Mouse (Mus musculus): Measurements from ENCODE around the gene BC052040. TPM values are rescaled to one million over a fixed set of nuclear protein-coding genes. Genes with fewer than 3 reads are reported as not detected.
A peak's percentile ranks its signal among the peaks of the same experiment; 100 is the strongest.

Gene BC052040
- total RNA-seq, 2 experiments from 2014 or later: 4.7 to 5.3 TPM

DNA sequence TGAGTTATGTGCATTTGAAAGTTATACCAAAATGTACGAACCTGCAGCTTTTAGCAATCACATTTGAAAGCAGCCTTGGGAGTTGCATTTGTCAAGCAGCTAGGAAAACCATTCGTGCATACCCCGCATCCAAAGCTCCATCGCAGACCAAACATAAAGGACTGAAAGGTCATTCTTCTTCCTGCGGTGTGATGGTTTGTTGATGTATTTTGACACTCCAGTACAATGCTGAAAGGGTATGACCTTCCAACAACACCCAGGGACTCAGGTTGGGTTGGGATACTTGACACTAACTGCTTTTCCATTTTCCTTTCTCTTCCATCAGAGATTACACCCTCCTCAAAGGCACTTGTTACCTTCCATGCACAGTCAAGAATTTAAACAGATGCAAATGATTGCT lies 121.1 kb downstream of the BC052040 start:
- DNase-seq: no peak

- no peak for DNase-seq
Observed at GRCm38 (mm10) chr2:115717535-115717934, 136.0 kb downstream of the BC052040 start.

- DNase-seq: no peak
Observed at GRCm38 (mm10) chr2:115717980-115718379, 136.5 kb downstream of the BC052040 start.

DNA sequence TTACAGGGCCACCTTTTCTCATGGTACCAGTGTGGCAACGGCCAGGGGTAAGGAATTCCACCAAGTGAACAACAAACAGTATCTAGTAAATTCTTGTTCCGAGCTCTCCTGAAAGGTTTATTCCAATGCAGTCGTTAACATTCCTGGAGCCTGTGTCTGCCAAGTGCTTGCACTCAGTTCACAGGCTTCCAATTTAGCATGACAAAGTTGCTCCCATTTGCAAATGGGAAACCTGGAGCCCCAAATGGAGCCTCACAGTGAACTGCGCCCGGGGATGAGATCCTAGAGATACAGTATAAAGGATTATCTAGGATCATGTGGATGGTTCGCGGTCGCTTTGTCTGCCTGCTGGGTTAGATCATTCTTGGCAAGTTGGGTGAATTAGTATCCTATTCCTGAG lies 141.9 kb downstream of the BC052040 start:
- no peak for DNase-seq

DNA sequence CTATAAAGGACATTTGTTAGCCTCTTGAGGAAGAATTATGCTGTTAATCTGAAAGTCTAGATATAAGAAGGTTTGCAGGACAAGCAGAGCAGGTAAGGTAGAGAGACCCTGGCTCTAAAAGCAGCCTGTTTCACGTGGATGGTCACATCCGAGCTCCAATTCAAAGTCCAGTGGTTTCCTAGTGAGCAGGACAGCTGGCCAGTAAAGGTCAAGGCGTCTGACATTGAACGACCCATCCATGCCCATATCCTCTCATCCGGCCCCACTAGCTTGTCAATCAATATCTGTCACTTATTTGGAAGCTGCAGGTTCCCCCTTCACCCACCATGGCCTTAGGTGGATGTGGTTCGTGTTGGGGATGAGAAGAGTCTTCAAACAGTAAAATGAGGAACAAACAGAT lies 142.7 kb downstream of the BC052040 start:
- DNase-seq: no peak

DNA sequence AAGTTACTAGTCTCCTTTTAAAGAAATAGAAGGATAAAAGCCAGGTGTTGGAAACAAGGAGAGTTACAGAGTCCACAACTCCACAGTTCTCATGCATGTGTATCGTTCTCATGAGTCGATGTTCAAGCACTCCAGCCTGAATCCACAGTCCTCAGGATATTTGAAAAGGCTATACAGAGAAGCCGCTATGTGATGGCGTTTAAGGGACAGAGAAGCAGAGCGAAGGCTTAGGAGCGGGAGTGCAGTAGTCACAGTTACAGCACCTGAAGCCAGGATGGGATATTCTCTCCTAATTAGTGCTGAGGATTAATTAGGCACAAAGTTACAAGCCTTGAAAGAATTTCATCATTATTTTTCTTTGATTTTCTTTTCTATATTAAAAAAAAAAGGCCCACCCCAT lies 143.2 kb downstream of the BC052040 start:
- no peak for DNase-seq

GRCm38 (mm10) chr2:115725503-115725902 lies 144.0 kb downstream of the BC052040 start:
- DNase-seq: no peak

DNA sequence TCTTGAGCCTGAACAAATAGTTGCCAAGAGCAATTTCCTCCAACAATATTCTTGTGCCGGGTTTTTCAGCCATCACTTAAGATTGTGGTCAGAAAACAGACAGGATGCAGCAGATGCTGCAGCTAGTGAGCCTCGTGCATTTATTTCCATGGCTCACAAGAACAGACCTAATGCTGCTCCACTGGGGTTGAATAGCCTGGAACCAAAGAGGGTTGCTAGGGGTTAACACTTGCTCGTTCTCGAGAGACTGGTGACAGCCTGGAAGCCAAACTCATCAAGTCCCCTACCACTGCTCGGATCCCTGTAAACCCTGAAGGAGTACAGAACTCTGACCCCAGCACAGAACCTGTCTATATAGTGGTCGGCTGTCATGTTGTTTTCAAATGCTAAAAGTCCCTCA lies 144.4 kb downstream of the BC052040 start:
- DNase-seq: no peak

GRCm38 (mm10) chr2:115726806-115727205 lies 145.3 kb downstream of the BC052040 start:
- no peak for DNase-seq

DNA sequence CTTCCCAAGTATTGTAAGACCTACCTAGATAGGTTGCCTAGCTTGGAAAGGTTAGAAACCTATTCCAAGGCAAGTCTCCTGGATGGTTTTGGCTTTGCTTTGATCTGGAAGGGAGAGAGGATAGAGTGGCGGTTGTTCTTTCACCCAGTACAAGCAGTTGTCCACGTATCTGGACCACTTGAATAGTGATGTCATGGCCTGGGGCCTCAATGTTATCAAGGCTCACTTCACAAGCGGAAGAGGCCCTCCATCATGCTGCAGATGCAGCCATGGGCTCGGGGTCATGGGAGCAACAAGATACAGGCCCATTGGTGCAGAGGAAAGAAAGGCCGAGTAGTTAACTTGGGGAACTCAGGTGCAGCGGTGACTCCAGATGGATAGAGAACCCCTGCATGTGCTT lies 147.1 kb downstream of the BC052040 start:
- no peak for DNase-seq

- DNase-seq: no peak
Observed at GRCm38 (mm10) chr2:115730502-115730901, 149.0 kb downstream of the BC052040 start.

DNA sequence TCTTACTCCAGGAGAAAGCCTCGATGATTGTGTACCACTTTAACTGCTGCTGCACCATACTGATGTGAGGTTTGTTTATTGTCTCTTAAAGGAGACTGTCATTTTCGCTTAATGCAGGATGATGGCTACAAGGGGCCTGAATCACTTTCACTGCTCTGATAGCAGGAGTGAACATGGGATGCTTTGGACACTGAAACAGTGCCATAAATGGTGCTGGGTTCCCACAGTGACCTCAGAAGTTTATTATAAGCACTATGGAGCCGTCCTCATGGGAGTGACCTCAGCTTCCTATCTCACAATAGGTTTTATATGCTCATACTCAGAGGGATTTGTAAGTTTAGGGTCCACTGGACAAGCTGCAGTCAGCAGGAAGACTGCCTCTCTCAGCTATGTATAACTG lies 149.7 kb downstream of the BC052040 start:
- no peak for DNase-seq

DNA sequence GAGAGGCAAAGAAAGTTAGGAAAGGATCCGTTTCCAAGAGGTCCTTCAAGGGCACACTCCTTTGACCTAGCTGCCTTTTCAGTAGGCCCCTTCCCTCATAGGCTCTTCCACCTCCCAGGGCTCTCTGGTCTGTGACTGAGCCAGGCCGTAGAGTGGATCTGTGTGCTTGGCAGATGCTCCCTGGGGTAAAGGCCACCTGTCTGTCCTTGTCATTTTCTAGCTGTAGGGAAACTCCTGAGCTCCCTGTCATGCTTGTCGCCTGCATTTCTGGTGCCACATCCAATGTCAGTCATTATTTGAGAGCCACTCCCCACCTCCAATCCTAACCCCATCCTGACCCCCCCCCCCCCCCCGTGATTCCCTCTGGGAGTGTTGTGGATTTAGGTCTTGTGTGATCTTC lies 151.1 kb downstream of the BC052040 start:
- DNase-seq: no peak

DNA sequence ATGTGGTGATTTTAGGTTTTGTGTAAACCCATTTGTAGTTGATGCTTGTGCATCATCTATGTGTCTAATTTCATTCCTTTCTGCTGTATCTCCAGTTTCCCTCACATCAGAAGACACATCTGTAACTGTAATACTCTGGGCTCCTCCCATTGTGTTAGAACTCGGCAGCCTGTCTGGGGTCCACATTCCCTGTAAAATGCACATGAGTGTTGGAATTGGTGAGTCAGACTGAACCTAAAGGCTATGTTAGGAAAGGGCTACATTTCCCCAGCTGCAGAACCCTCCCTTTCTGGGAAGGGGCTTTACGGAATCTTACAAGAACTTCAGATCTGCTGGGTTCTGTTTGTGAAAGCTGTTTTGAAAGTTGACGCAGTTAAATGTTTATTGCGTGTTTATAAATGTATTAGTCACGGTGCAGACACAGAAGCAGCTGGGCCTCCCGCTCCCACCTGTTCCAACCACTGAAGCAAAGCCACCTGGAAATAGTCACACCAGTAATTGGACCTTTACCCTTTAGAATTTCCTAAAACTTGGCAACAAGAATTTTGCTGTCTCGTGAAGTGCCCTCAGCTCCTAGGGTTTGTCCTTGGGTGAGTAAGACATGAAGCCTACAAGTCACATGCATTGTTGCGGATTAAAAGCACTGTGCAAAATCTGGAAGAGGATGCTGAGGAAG lies 151.6 kb downstream of the BC052040 start:
- DNase-seq: no peak

DNA sequence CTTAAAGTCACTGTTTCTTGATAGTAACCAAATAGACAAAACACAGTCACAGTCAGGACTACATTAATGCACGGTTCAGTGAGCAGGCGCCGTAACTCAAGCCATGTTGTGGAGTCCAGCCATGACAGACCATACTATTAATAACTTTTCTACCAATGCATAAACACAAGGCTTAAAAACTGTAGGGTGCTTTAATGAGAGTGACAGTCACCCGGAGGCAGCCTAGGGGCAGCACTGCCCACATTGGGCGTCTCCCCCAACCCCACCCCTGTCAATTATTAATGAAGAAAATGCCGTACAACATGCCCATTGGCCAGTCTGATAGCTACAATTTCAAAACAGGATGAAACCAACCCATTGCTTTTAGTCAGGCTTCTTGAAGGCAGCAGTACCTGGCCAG lies 153.3 kb downstream of the BC052040 start:
- DNase-seq: no peak

DNA sequence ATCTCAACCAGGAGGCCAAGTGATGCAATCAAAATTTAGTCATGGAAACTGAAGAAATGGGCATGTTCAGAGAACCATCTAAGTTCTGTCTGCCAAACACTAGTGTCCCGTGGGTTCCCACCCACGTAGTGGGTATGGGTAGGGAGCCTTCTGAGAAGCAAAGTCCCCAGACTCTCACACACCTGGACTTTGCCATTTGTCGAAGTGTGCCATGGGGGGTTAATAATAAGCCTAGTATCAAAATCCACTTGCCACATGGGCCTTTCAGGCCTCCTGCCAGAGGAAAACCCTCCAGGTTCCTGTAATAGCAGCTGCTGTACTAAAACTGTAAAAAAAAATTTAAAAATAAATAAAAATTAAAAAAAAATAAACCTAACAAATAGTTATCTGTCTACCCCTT lies 154.9 kb downstream of the BC052040 start:
- DNase-seq: no peak

- DNase-seq: no peak
Observed at GRCm38 (mm10) chr2:115737966-115738365, 156.4 kb downstream of the BC052040 start.

DNA sequence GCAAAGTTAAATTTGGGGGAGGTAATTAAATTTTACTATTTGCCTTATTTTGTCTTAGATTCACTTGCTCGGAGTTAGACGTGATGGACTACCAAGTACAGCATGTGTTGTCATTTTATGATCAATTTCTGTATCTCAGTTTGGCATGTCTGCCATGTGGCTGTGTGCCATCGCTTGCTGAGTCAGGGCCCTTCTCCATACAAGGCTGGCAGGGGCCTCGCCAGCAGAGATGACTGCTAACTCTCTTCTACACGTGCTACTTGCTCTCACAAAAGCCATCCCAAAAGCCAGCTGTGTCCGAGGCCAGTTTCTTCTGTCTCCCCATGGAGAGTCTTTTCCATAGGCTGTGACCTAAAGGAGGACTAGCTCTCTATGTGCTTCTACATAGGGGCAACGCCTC lies 160.5 kb downstream of the BC052040 start:
- DNase-seq: peak; percentile 84

- DNase-seq: no peak
Observed at GRCm38 (mm10) chr2:115747639-115748038, 166.1 kb downstream of the BC052040 start.

GRCm38 (mm10) chr2:115751177-115751576 lies 169.7 kb downstream of the BC052040 start:
- DNase-seq: no peak

GRCm38 (mm10) chr2:115757685-115758084 lies 176.2 kb downstream of the BC052040 start:
- no peak for DNase-seq

- no peak for DNase-seq
Observed at GRCm38 (mm10) chr2:115758542-115758941, 177.0 kb downstream of the BC052040 start.

GRCm38 (mm10) chr2:115764595-115765305 lies 183.2 kb downstream of the BC052040 start:
- no peak for DNase-seq

Data from adrenal gland, postnatal 10 days (tissue).